Mouse (Mus musculus) ES-E14 (cell line): Measurements from ENCODE around the gene Gm11639. TPM values are rescaled to one million over a fixed set of nuclear protein-coding genes. Genes with fewer than 3 reads are reported as not detected.

ENCODE experiments used
- DNase-seq: peaks from one replicate; pipeline ENCODE4 v3.0.0-alpha.2; 2013; ENCODE audit warnings: low read depth, low spot score
- H3K27ac ChIP-seq: 2 replicates; pipeline ENCODE4 v1.5.1; 2012; ENCODE audit warnings: low read depth, mild to moderate bottlenecking, low read length, moderate library complexity, mixed read lengths; ENCODE audit not compliant: poor library complexity, insufficient read depth, severe bottlenecking
- H3K36me3 ChIP-seq: 2 replicates; pipeline ENCODE4 v1.6.1; 2012; ENCODE audit warnings: mild to moderate bottlenecking, low read length, moderate library complexity, mixed read lengths; ENCODE audit not compliant: control insufficient read depth, poor library complexity, insufficient read depth, severe bottlenecking
- H3K4me1 ChIP-seq, 2 experiments: fragments of 150-350 bp in 1 of 2; sonication (generic) in 1 of 2; 2 replicates each; pipeline ENCODE4 v1.6.1; 2012; ENCODE audit warnings: low read length in 2 of 2, mild to moderate bottlenecking in 1 of 2, mixed read lengths in 1 of 2; ENCODE audit not compliant: control insufficient read depth in 2 of 2, insufficient read depth in 2 of 2, poor library complexity in 1 of 2
- H3K4me3 ChIP-seq, 2 experiments: fragments of 150-350 bp in 1 of 2; sonication (generic) in 1 of 2; 2 replicates each; pipeline ENCODE4 v1.5.1; 2012; ENCODE audit warnings: low read length in 2 of 2, low read depth in 1 of 2, mild to moderate bottlenecking in 1 of 2, mixed read lengths in 1 of 2; ENCODE audit not compliant: insufficient read depth in 1 of 2, poor library complexity in 1 of 2, severe bottlenecking in 1 of 2
- H3K9ac ChIP-seq: 2 replicates; pipeline ENCODE4 v1.6.1; 2012; ENCODE audit warnings: low read depth, mild to moderate bottlenecking, low read length, mixed read lengths; ENCODE audit not compliant: poor library complexity, insufficient read depth, severe bottlenecking
- H3K9me3 ChIP-seq: fragments of 150-350 bp; sonication (generic); 2 replicates; pipeline ENCODE4 v1.6.1; 2012; ENCODE audit warnings: low read depth, mild to moderate bottlenecking, low read length; ENCODE audit not compliant: control insufficient read depth, insufficient read depth
- CHD2 ChIP-seq: IDR thresholded peaks from 2 replicates; pipeline ENCODE4 v1.6.1; 2014; ENCODE audit warnings: mild to moderate bottlenecking, low read depth, low read length, inconsistent platforms
- HCFC1 ChIP-seq: IDR thresholded peaks from 2 replicates; pipeline ENCODE4 v1.6.1; 2012; ENCODE audit warnings: low read length, inconsistent platforms, borderline replicate concordance; ENCODE audit not compliant: insufficient read depth
- MAFK ChIP-seq: IDR thresholded peaks from 2 replicates; pipeline ENCODE4 v1.6.1; 2014; ENCODE audit warnings: mild to moderate bottlenecking, low read depth, low read length, inconsistent platforms; ENCODE audit not compliant: insufficient read depth
- ZC3H11A ChIP-seq: IDR thresholded peaks from 2 replicates; pipeline ENCODE4 v1.6.1; 2012; ENCODE audit warnings: low read depth, mild to moderate bottlenecking, inconsistent platforms, low read length, borderline replicate concordance
- ZNF384 ChIP-seq: IDR thresholded peaks from 2 replicates; pipeline ENCODE4 v1.6.1; 2012; ENCODE audit warnings: low read depth, low read length, inconsistent platforms
- in situ Hi-C, 2 experiments: fragments of 600-800 bp; cut with MboI; formaldehyde crosslinking; loops; one replicate each; pipeline ENCODE4 v1.15.1; 2025; ENCODE audit warnings: low sequenced_read_pairs in 2 of 2, inconsistent platforms in 1 of 2; ENCODE audit not compliant: unreplicated experiment in 2 of 2
- total RNA-seq: library from RNA; depleted of rRNA; stranded (reverse); fragments of 300-350 nt; gene quantifications from 2 replicates; pipeline ENCODE4 v1.2.3, GENCODE M21; 2012

Gene Gm11639
- total RNA-seq, 1 experiment = 0.36 TPM

DNA sequence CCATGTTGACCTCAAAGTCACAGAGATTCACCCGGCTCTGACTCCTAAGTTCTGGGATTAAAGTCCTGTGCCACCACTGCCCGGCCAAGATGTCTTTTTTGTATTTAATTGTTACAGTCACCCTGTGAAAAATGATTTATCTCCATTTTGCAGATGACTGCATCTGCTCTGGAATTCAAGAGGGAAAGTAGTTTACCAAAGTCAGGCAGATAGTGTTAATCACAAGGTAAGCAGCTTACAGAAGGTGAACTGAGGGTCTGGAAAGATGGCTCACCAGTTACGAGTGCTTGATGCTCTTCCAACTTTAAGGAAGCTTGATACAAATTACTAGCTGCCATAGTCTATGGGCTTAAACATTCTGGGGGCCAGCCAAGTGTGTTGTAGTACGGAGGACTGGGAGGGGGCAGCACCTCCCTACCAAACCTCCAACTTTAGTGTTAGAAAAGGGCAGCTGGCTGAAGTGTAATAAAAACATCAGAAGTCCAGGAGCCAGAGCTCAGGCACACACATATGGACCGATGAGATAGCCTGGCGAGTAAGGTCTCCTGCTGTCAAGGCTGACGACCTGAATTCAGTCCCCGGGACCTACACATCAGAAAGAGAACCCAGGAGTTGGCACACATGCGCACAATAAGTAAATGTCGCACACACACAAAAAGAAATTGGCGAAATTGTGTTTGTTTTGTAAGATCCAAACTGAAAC, 459.2 kb downstream of the Gm11639 start:
- H3K4me3 ChIP-seq = no peak overlapping the region
- no peak for DNase-seq
- in situ Hi-C loops = no loop called here

DNA sequence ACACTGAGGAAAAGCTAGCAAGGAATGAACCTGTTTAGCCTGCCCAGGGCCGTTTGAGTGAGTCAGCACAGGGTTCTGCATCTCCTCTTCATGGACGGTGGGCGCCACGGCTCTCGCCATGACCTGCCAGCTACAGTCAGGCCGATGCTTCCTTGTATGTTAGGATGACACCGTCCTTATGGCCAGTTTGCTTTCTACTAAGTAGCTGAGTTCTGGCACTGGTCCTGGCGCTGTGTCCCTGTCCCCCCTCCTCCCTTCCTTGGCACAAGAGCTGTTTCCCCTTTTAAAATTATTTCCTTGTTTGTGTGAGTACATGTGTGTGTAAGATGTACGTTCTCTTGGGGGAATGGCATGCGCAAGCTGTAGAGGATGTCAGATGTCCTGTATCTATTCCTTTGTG, 459.7 kb downstream of the Gm11639 start:
- no peak for DNase-seq
- Histone ChIP-seq H3K9me3 (no peaks in the 10 kb centered on the region), H3K36me3 (peaks cover 3% of the 10 kb centered on the region; the same call in 1 of the 2 replicates), H3K4me3 (no peak overlapping the region), H3K4me1 (peaks cover 0 to 3% of the 10 kb centered on the region in 2 experiments; a peak in 2 of 4 replicates), H3K27ac (no peak overlapping the region), H3K9ac (no peak overlapping the region)
- in situ Hi-C loops = no loop called here
- no peak for TF ChIP-seq ZNF384
- TF ChIP-seq ZC3H11A = no peak
- TF ChIP-seq CHD2 = no peak
- TF ChIP-seq HCFC1 = no peak
- TF ChIP-seq MAFK = no peak

More for the DNA sequence above, 459.2 kb downstream of the Gm11639 start:
- H3K27ac ChIP-seq = no peak overlapping the region
- H3K9me3 ChIP-seq = no peaks in the 10 kb centered on the region
- H3K9ac ChIP-seq = no peak overlapping the region
- H3K36me3 ChIP-seq = peaks cover 6% of the 10 kb centered on the region
- H3K4me1 ChIP-seq = no peaks in the 10 kb centered on the region; a peak in 1 of 4 replicates
- no peak for TF ChIP-seq HCFC1
- TF ChIP-seq ZNF384 = no peak

DNA sequence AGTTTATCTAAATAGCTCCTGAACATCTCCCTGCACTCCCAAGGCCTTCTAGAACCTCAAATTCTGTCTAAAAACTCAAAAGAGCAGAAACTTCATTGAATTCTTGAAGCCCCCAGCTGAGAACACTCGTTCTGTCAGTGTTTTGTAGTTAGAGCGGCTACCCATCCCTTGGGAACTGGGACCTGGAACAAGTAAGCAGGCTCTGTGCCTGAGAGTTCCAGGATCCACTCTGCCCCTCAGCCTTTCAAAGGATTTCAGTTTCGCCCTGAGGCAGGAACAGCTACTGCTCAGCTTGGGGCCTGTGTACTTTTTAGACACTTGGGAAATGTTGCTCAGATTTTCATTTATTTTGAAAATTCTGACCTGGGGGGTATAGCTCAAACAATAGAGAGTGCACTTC, 461.1 kb downstream of the Gm11639 start, which contains the start of gene Gm10842:
Gene Gm10842, plus strand, starts transcription at position 301 of the 400 bp plus-strand sequence.
- Histone ChIP-seq H3K9me3 (no peaks in the 10 kb centered on the region), H3K27ac (no peak within 1 kb of the TSS), H3K9ac (no peak within 1 kb of the TSS), H3K36me3 (no peaks in the 10 kb centered on the region), H3K4me1 (peaks cover 2 to 12% of the 10 kb centered on the region in 2 experiments; a peak in 3 of 4 replicates), H3K4me3 (no peak within 1 kb of the TSS)
- in situ Hi-C loops = no loop called here
- no peak for TF ChIP-seq CHD2
- no peak for DNase-seq

DNA sequence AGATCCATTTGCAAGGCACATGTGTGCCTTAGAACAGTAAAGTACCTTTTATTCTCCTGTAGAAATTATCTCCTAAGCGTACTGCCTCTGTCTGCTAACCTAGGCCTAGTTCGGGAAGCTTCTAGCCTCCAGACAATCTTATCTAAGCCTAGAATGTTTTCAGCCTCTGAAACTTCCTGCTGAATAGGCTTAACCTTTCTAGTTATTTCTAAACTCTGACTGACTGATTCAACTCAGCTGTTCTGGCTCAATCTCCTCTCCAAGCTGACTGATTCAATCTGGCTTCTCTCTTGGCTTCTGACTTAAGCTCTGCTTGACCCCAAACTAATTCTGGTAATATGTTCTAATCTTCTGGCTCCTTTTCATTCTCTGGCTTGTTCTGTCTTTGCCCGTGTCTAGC, 463.8 kb downstream of the Gm11639 start:
- in situ Hi-C loops = no loop called here
- peak overlapping the region; percentile 13; the same call in 1 of the 2 replicates for H3K9ac ChIP-seq
- no peak overlapping the region; the same call in 1 of the 2 replicates for H3K27ac ChIP-seq
- no peaks in the 10 kb centered on the region for H3K36me3 ChIP-seq
- no peaks in the 10 kb centered on the region for H3K9me3 ChIP-seq
- H3K4me3 ChIP-seq = no peak overlapping the region
- DNase-seq = no peak
- no peak for TF ChIP-seq HCFC1
- no peak for TF ChIP-seq CHD2
- no peak for TF ChIP-seq ZC3H11A
- no peak for TF ChIP-seq MAFK
- TF ChIP-seq ZNF384 = no peak
- peaks cover 4 to 31% of the 10 kb centered on the region in 2 experiments; a peak in 3 of 4 replicates for H3K4me1 ChIP-seq
